Mouse (Mus musculus) hindbrain, embryonic 11.5 days (tissue): ENCODE results near the gene Rps7. TPM values are rescaled to one million over a fixed set of nuclear protein-coding genes. Genes with fewer than 3 reads are reported as not detected.

Experiments used
- ATAC-seq: fragments of 200-750 bp; cut with Nextera tagmentation; 2 replicates; pipeline ENCODE4 v1.8.0; 2017; ENCODE audit warnings: mild to moderate bottlenecking, moderate TSS enrichment, moderate library complexity; ENCODE audit not compliant: low FRiP score
- DNase-seq: peaks from one replicate; pipeline ENCODE4 v3.0.0-alpha.2; 2015; ENCODE audit warnings: low spot score
- H3K27ac ChIP-seq: fragments of 300-500 bp; sonication (generic); 2 replicates; pipeline ENCODE4 v1.5.1; 2014; ENCODE audit warnings: mild to moderate bottlenecking, low read depth, low read length
- H3K27me3 ChIP-seq: fragments of 300-500 bp; sonication (generic); 2 replicates; pipeline ENCODE4 v1.6.1; 2014; ENCODE audit warnings: mild to moderate bottlenecking, low read length, moderate library complexity, mixed read lengths; ENCODE audit not compliant: control insufficient read depth, insufficient read depth
- H3K36me3 ChIP-seq: fragments of 300-500 bp; sonication (generic); 2 replicates; pipeline ENCODE4 v1.6.1; 2014; ENCODE audit warnings: mild to moderate bottlenecking, low read length, moderate library complexity, mixed read lengths; ENCODE audit not compliant: control insufficient read depth, insufficient read depth
- H3K4me1 ChIP-seq: fragments of 300-500 bp; sonication (generic); replicated peaks from 2 replicates; pipeline ENCODE4 v1.6.1; 2014; ENCODE audit warnings: low read length, mixed read lengths; ENCODE audit not compliant: control insufficient read depth, insufficient read depth
- H3K4me2 ChIP-seq: fragments of 300-500 bp; sonication (generic); replicated peaks from 2 replicates; pipeline ENCODE4 v1.6.1; 2014; ENCODE audit warnings: mild to moderate bottlenecking, low read depth, low read length
- H3K4me3 ChIP-seq: fragments of 300-500 bp; sonication (generic); 2 replicates; pipeline ENCODE4 v1.5.1; 2014; ENCODE audit warnings: low read depth, low read length
- H3K9ac ChIP-seq: fragments of 300-500 bp; sonication (generic); 2 replicates; pipeline ENCODE4 v1.6.1; 2014; ENCODE audit warnings: low read depth, low read length
- H3K9me3 ChIP-seq: fragments of 300-500 bp; sonication (generic); 2 replicates; pipeline ENCODE4 v1.6.1; 2016; ENCODE audit warnings: low read length; ENCODE audit not compliant: control insufficient read depth
- WGBS: fragments of 180-500 bp; shearing (Covaris S2); extraction: QIAGEN DNeasy Blood & Tissue Kit; methylation state at CpG from one replicate; pipeline ENCODE4 v1.1.7; 2014; 5-methylcytosine and 5-hydroxymethylcytosine counted together
- polyA plus RNA-seq: library from polyadenylated mRNA; unstranded; fragments of >200 nt; fragmentation: Nextera tagmentation; extraction: Ambion mirVana; gene quantifications from 2 replicates; pipeline ENCODE4 v1.2.1, GENCODE M21; 2014

Gene Rps7
- polyA plus RNA-seq, 1 experiment from 2014 or later = 780 TPM

GRCm38 (mm10) chr12:28623195-28623594 is 12.6 kb downstream of the Rps7 start, which contains the start of gene Colec11:
Gene Colec11, minus strand, starts transcription at chr12:28623377.
- Histone ChIP-seq H3K4me2 (no peak within 1 kb of the TSS), H3K4me3 (no peak within 1 kb of the TSS), H3K9ac (no peak within 1 kb of the TSS), H3K36me3 (no peaks in the 10 kb centered on the region), H3K27ac (no peak within 1 kb of the TSS), H3K4me1 (no peaks in the 10 kb centered on the region), H3K27me3 (no peaks in the 10 kb centered on the region), H3K9me3 (no peaks in the 10 kb centered on the region)
- DNase-seq (no peak), ATAC-seq (no peak)
- WGBS = 63% methylated on average over 5 of the region's 5 CpGs

- 81% methylated on average over 1 of the region's 1 CpGs for WGBS
- H3K4me1 ChIP-seq = no peaks in the 10 kb centered on the region
Measured at GRCm38 (mm10) chr12:28622641-28623040, 13.1 kb downstream of the Rps7 start.

GRCm38 (mm10) chr12:28622167-28622532 is 13.6 kb downstream of the Rps7 start:
- H3K27ac ChIP-seq = no peak overlapping the region
- no peaks in the 10 kb centered on the region for H3K9me3 ChIP-seq
- DNase-seq = no peak
- H3K4me2 ChIP-seq = no peak overlapping the region
- no peak overlapping the region for H3K9ac ChIP-seq
- ATAC-seq = no peak
- H3K4me1 ChIP-seq = no peaks in the 10 kb centered on the region
- H3K36me3 ChIP-seq = no peaks in the 10 kb centered on the region
- no peaks in the 10 kb centered on the region for H3K27me3 ChIP-seq
- WGBS = 62% methylated on average over 5 of the region's 5 CpGs
- no peak overlapping the region for H3K4me3 ChIP-seq

More at GRCm38 (mm10) chr12:28622641-28623040, 13.1 kb downstream of the Rps7 start:
- no peak overlapping the region for H3K4me2 ChIP-seq
- H3K9ac ChIP-seq = no peak overlapping the region
- ATAC-seq (no peak), DNase-seq (no peak)
- no peaks in the 10 kb centered on the region for H3K27me3 ChIP-seq
- H3K9me3 ChIP-seq = no peaks in the 10 kb centered on the region
- no peak overlapping the region for H3K4me3 ChIP-seq
- no peak overlapping the region for H3K27ac ChIP-seq
- no peaks in the 10 kb centered on the region for H3K36me3 ChIP-seq

GRCm38 (mm10) chr12:28621451-28622166 is 14.1 kb downstream of the Rps7 start:
- Histone ChIP-seq H3K4me1 (no peaks in the 10 kb centered on the region), H3K4me2 (no peak overlapping the region), H3K9me3 (no peaks in the 10 kb centered on the region), H3K9ac (no peak overlapping the region), H3K27me3 (no peaks in the 10 kb centered on the region), H3K27ac (no peak overlapping the region), H3K36me3 (no peaks in the 10 kb centered on the region), H3K4me3 (no peak overlapping the region)
- ATAC-seq = no peak
- peak; percentile 26 for DNase-seq
- WGBS = 27% methylated on average over 7 of the region's 7 CpGs

- no peaks in the 10 kb centered on the region for H3K36me3 ChIP-seq
- no peak overlapping the region for H3K4me3 ChIP-seq
- no peak for DNase-seq
- no peak overlapping the region for H3K9ac ChIP-seq
- no peaks in the 10 kb centered on the region for H3K27me3 ChIP-seq
- 71% methylated on average over 4 of the region's 4 CpGs for WGBS
- H3K4me1 ChIP-seq = no peaks in the 10 kb centered on the region
- no peak overlapping the region for H3K27ac ChIP-seq
- no peak overlapping the region for H3K4me2 ChIP-seq
- ATAC-seq = no peak
- H3K9me3 ChIP-seq = no peaks in the 10 kb centered on the region
Measured at GRCm38 (mm10) chr12:28617297-28617696, 18.5 kb downstream of the Rps7 start.

- no peaks in the 10 kb centered on the region for H3K9me3 ChIP-seq
- H3K4me3 ChIP-seq = no peak overlapping the region
- no peaks in the 10 kb centered on the region for H3K27me3 ChIP-seq
- no peaks in the 10 kb centered on the region for H3K36me3 ChIP-seq
- WGBS = 76% methylated on average over 7 of the region's 7 CpGs
- ATAC-seq = no peak
- no peak overlapping the region for H3K9ac ChIP-seq
- H3K4me2 ChIP-seq = no peak overlapping the region
- no peak for DNase-seq
- H3K4me1 ChIP-seq = no peaks in the 10 kb centered on the region
- H3K27ac ChIP-seq = no peak overlapping the region
Measured at GRCm38 (mm10) chr12:28614401-28614800, 21.4 kb downstream of the Rps7 start.

GRCm38 (mm10) chr12:28612391-28612790 is 23.4 kb downstream of the Rps7 start:
- Histone ChIP-seq H3K4me2 (no peak overlapping the region), H3K4me3 (no peak overlapping the region), H3K27ac (no peak overlapping the region), H3K9ac (no peak overlapping the region), H3K9me3 (no peaks in the 10 kb centered on the region), H3K27me3 (no peaks in the 10 kb centered on the region), H3K36me3 (no peaks in the 10 kb centered on the region), H3K4me1 (no peaks in the 10 kb centered on the region; the same call in 1 of the 2 replicates)
- 88% methylated on average over 6 of the region's 6 CpGs for WGBS
- ATAC-seq = no peak
- no peak for DNase-seq

GRCm38 (mm10) chr12:28607546-28608305 is 28.0 kb downstream of the Rps7 start:
- WGBS = 59% methylated on average over 17 of the region's 17 CpGs
- no peaks in the 10 kb centered on the region for H3K36me3 ChIP-seq
- no peak overlapping the region; the same call in 1 of the 2 replicates for H3K9ac ChIP-seq
- H3K4me1 ChIP-seq = no peaks in the 10 kb centered on the region; the same call in 1 of the 2 replicates
- DNase-seq (peak; percentile 13), ATAC-seq (no peak)
- no peak overlapping the region for H3K4me2 ChIP-seq
- H3K9me3 ChIP-seq = no peaks in the 10 kb centered on the region
- no peak overlapping the region for H3K27ac ChIP-seq
- no peaks in the 10 kb centered on the region for H3K27me3 ChIP-seq
- H3K4me3 ChIP-seq = no peak overlapping the region

- H3K9ac ChIP-seq = no peak overlapping the region
- no peak overlapping the region for H3K4me2 ChIP-seq
- ATAC-seq (no peak), DNase-seq (no peak)
- no peak overlapping the region for H3K27ac ChIP-seq
- H3K4me1 ChIP-seq = no peaks in the 10 kb centered on the region; the same call in 1 of the 2 replicates
- no peak overlapping the region for H3K4me3 ChIP-seq
- no peaks in the 10 kb centered on the region for H3K9me3 ChIP-seq
- no peaks in the 10 kb centered on the region for H3K27me3 ChIP-seq
- WGBS = 73% methylated on average over 1 of the region's 1 CpGs
- H3K36me3 ChIP-seq = no peaks in the 10 kb centered on the region
Measured at GRCm38 (mm10) chr12:28603494-28603893, 32.3 kb downstream of the Rps7 start.
